Mouse (Mus musculus) embryonic facial prominence, embryonic 14.5 days (tissue): ENCODE results near the gene Brix1. TPM values are rescaled to one million over a fixed set of nuclear protein-coding genes. Genes with fewer than 3 reads are reported as not detected.

Experiments
- ATAC-seq: fragments of 200-750 bp; cut with Nextera tagmentation; 2 replicates; pipeline ENCODE4 v1.8.0; 2017; ENCODE audit warnings: low read depth, moderate number of reproducible peaks, moderate TSS enrichment
- DNase-seq: peaks from one replicate; pipeline ENCODE4 v3.0.0-alpha.2; 2015; ENCODE audit warnings: low spot score
- H3K27ac ChIP-seq: fragments of 300-500 bp; sonication (generic); replicated peaks from 2 replicates; pipeline ENCODE4 v1.5.1; 2014; ENCODE audit warnings: low read depth, mild to moderate bottlenecking, low read length, moderate library complexity
- H3K27me3 ChIP-seq: fragments of 300-500 bp; sonication (generic); replicated peaks from 2 replicates; pipeline ENCODE4 v1.6.1; 2014; ENCODE audit warnings: low read length; ENCODE audit not compliant: control insufficient read depth, insufficient read depth
- H3K36me3 ChIP-seq: fragments of 300-500 bp; sonication (generic); 2 replicates; pipeline ENCODE4 v1.6.1; 2014; ENCODE audit warnings: low read length, mixed read lengths; ENCODE audit not compliant: control insufficient read depth, insufficient read depth
- H3K4me1 ChIP-seq: fragments of 300-500 bp; sonication (generic); 2 replicates; pipeline ENCODE4 v1.6.1; 2014; ENCODE audit warnings: antibody characterized with exemption, low read length; ENCODE audit not compliant: control insufficient read depth, insufficient read depth
- H3K4me2 ChIP-seq: fragments of 300-500 bp; sonication (generic); 2 replicates; pipeline ENCODE4 v1.6.1; 2014; ENCODE audit warnings: low read depth, mild to moderate bottlenecking, low read length, moderate library complexity, mixed read lengths
- H3K4me3 ChIP-seq: fragments of 300-500 bp; sonication (generic); 2 replicates; pipeline ENCODE4 v1.5.1; 2014; ENCODE audit warnings: low read depth, mild to moderate bottlenecking, low read length
- H3K9ac ChIP-seq: fragments of 300-500 bp; sonication (generic); 2 replicates; pipeline ENCODE4 v1.6.1; 2014; ENCODE audit warnings: low read depth, mild to moderate bottlenecking, low read length, moderate library complexity, mixed read lengths
- H3K9me3 ChIP-seq: fragments of 300-500 bp; sonication (generic); 2 replicates; pipeline ENCODE4 v1.6.1; 2016; ENCODE audit warnings: low read length; ENCODE audit not compliant: control insufficient read depth
- WGBS: fragments of 180-500 bp; shearing (Covaris S2); extraction: QIAGEN DNeasy Blood & Tissue Kit; methylation state at CpG from one replicate; pipeline ENCODE4 v1.1.7; 2014; 5-methylcytosine and 5-hydroxymethylcytosine counted together
- polyA plus RNA-seq: library from polyadenylated mRNA; unstranded; fragments of >200 nt; fragmentation: Nextera tagmentation; extraction: Ambion mirVana; gene quantifications from 2 replicates; pipeline ENCODE4 v1.2.1, GENCODE M21; 2014

Gene Brix1
- polyA plus RNA-seq, 1 experiment from 2014 or later: 101 TPM

DNA sequence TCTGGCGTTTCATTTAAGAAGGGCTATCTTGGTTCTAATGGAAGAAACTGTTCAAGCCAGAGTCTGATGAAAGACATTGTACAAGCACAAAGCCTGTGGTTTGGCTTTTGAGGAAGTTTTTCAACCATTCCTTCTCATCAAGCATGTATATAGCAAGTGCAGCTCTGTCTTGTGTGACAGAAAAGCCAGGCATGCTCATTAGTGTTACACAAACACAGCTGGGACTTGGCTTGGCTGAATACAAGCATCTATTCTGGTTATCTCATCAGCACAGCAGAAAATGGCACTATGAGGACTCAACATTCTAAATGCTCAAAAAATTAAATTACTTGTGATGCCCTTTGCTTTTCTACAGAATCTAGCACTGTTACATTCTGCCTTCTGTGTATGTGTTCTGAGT is 48.9 kb downstream of the Brix1 start:
- Histone ChIP-seq H3K4me3 (no peak overlapping the region), H3K27ac (no peak overlapping the region), H3K9ac (no peak overlapping the region), H3K27me3 (no peaks in the 10 kb centered on the region), H3K36me3 (peaks cover 14% of the 10 kb centered on the region), H3K9me3 (no peaks in the 10 kb centered on the region), H3K4me2 (no peak overlapping the region), H3K4me1 (no peaks in the 10 kb centered on the region)
- ATAC-seq (no peak), DNase-seq (no peak)
- WGBS: 82% methylated on average over 1 of the region's 1 CpGs

DNA sequence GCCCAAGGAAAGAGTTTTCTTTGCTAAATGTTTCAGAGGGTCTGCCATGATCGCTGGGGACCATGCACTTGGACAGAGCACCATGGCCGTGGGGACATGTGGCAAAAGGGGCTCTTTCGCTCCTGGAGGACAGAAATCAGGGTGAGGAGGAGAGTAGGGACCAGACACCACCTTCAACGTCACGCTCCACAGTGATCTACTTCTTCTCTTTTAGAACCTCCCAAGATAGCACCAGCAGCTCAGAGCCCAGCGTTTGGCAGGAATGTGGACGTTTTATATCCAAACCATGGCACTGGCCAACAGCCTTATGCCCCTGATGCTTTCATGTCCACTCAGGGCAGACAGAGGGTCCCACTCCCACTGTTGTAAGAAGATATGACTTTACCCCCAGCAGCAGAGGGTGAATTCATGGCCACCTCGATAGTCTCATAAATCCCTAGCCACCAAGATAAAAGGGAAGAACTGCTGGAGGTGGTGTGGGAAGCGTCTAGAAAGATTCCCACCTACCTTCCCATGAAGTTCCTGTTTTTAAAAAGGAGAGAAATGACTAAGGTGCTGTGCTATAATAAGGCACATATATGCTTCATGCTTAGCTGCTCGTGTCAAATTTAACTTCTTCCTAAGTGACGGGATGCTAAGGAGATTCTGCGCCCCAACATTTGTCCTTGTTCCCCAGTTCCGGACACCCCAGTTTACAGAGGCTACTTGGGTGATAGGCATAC is 59.0 kb downstream of the Brix1 start:
- H3K9ac ChIP-seq: no peak overlapping the region
- H3K27me3 ChIP-seq: no peaks in the 10 kb centered on the region
- no peak overlapping the region for H3K4me3 ChIP-seq
- no peak overlapping the region for H3K4me2 ChIP-seq
- DNase-seq (no peak), ATAC-seq (no peak)
- no peaks in the 10 kb centered on the region for H3K9me3 ChIP-seq
- no peaks in the 10 kb centered on the region for H3K4me1 ChIP-seq
- WGBS: 92% methylated on average over 13 of the region's 13 CpGs
- H3K27ac ChIP-seq: no peak overlapping the region
- no peaks in the 10 kb centered on the region for H3K36me3 ChIP-seq

DNA sequence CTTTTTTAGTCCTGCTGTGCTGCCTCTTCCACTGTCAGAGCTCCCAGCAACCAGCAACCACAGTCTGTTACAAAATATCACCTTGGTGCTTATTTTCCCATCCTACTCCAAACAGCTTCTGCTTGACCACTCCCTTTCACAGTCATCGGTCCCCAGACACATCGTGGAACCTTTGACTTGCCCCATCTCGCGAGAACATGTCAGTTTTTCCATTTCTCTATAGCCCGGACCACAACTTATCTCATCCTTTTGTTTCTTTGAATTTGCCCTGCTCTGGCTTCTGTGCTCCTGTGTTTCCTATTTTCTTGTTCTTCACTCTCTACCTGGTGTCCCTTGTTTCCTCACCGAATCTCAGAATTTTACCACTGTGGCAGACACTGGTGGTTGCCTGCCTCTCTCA is 59.6 kb downstream of the Brix1 start:
- Histone ChIP-seq H3K9ac (no peak overlapping the region), H3K4me3 (no peak overlapping the region), H3K9me3 (no peaks in the 10 kb centered on the region), H3K4me1 (no peaks in the 10 kb centered on the region), H3K36me3 (no peaks in the 10 kb centered on the region), H3K4me2 (no peak overlapping the region), H3K27ac (no peak overlapping the region), H3K27me3 (no peaks in the 10 kb centered on the region)
- ATAC-seq: no peak
- no peak for DNase-seq
- WGBS: 85% methylated on average over 6 of the region's 6 CpGs

Other genes with a start within 250 kb of the Brix1 start
- gene Gm21973, start 160.6 kb downstream of the Brix1 start, polyA plus RNA-seq: not detected in 2 replicates
- not detected in 2 replicates for gene Agxt2, start 127.4 kb downstream of the Brix1 start, polyA plus RNA-seq
- 13.6 and 15.9 TPM in 2 replicates for gene Dnajc21, start 15.4 kb downstream of the Brix1 start, polyA plus RNA-seq
- gene Rad1, start 71 bp upstream of the Brix1 start, polyA plus RNA-seq: 10.1 and 10.7 TPM in 2 replicates
- 0.08 and 0.13 TPM in 2 replicates for gene Ttc23l, start 72.7 kb upstream of the Brix1 start, polyA plus RNA-seq
- 52.4 and 53.4 TPM in 2 replicates for gene Rai14, start 228.7 kb upstream of the Brix1 start, polyA plus RNA-seq